In the genomic region with DNA sequence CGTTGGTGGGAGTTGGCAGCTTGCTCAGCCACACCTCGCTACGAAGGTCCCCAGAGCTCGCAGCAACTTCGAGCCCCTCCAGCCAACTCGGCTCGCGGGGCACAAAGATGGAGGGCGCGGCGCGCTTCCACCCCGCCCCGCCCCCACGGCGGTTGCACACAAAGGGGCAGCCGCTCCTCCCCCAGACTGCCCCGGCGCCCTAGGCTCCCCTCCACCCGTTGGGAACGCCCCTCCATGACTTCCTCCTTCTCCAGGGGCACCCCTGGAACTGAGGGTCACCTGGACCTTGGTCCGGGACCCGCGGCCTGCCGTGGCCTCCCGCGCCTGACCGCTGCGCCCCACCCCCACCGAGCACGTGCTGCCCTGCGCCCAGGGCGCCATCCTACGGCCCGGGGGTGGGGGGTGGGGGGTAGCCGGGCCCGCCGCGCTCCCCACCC, we compare ENCODE assay signal across 8 mouse cellular contexts. TPM values are rescaled to one million over a fixed set of nuclear protein-coding genes. Genes with fewer than 3 reads are reported as not detected.
DNase-seq lines count a peak whose midpoint lies in the region; ATAC-seq lines count a peak whose summit lies in the region.

No protein-coding gene starts in this region.

- 2% methylated on average over 35 of the region's 39 CpGs for WGBS in hindbrain, embryonic 16.5 days
- under 1% methylated on average over 27 of the region's 39 CpGs for WGBS in neural tube, embryonic 11.5 days

- no peaks in the 10 kb centered on the region for H3K9me3 ChIP-seq in erythroblast, embryonic 14.5 days (ENCODE audit: control insufficient read depth, low read length)
- no peaks in the 10 kb centered on the region for H3K9me3 ChIP-seq in hindbrain, embryonic 16.5 days (ENCODE audit: control insufficient read depth, low read length)
- no peaks in the 10 kb centered on the region for H3K9me3 ChIP-seq in neural tube, embryonic 11.5 days (ENCODE audit: control insufficient read depth, low read length)

- H3K4me2 ChIP-seq in hindbrain, embryonic 16.5 days (ENCODE audit: low read length): peak overlapping the region; percentile 91
- peak overlapping the region; percentile 91 for H3K4me2 ChIP-seq in neural tube, embryonic 11.5 days (ENCODE audit: low read depth)

- peak; percentile 82 for DNase-seq in embryo, embryonic 11.5 days (ENCODE audit: low read depth, low spot score)
- DNase-seq in lung, adult 18-20 months: peak; percentile 60 to 62
- peak; percentile 87 for DNase-seq in neural tube, embryonic 11.5 days (ENCODE audit: low spot score)
- peak; percentile 90 for DNase-seq in thymus, postnatal 4 days
- DNase-seq in frontal cortex, postnatal 10 days (ENCODE audit: low spot score in 2 of 2): no peak

- H3K27ac ChIP-seq in hindbrain, embryonic 16.5 days (ENCODE audit: low read depth, low read length): no peak overlapping the region
- H3K27ac ChIP-seq in neural tube, embryonic 11.5 days (ENCODE audit: low read depth, low read length): peak overlapping the region; percentile 97

- H3K27me3 ChIP-seq in erythroblast, embryonic 14.5 days (ENCODE audit: control insufficient read depth): peaks cover 3% of the 10 kb centered on the region; the same call in 1 of the 2 replicates
- H3K27me3 ChIP-seq in hindbrain, embryonic 16.5 days (replicated peaks; ENCODE audit: control insufficient read depth, insufficient read depth, low read length): peaks cover 8% of the 10 kb centered on the region
- no peaks in the 10 kb centered on the region for H3K27me3 ChIP-seq in neural tube, embryonic 11.5 days (ENCODE audit: control insufficient read depth, insufficient read depth, low read length)

- peaks cover 64% of the 10 kb centered on the region for H3K4me1 ChIP-seq in erythroblast, embryonic 14.5 days (ENCODE audit: control insufficient read depth)
- H3K4me1 ChIP-seq in hindbrain, embryonic 16.5 days (ENCODE audit: control insufficient read depth, insufficient read depth, low read depth, low read length): peaks cover 24% of the 10 kb centered on the region
- peaks cover 30% of the 10 kb centered on the region for H3K4me1 ChIP-seq in neural tube, embryonic 11.5 days (ENCODE audit: control insufficient read depth, insufficient read depth, low read length)

- H3K36me3 ChIP-seq in erythroblast, embryonic 14.5 days (ENCODE audit: control insufficient read depth): peaks cover 5% of the 10 kb centered on the region
- no peaks in the 10 kb centered on the region for H3K36me3 ChIP-seq in hindbrain, embryonic 16.5 days (ENCODE audit: control insufficient read depth, insufficient read depth, low read length)
- H3K36me3 ChIP-seq in neural tube, embryonic 11.5 days (ENCODE audit: control insufficient read depth, insufficient read depth, low read length): no peaks in the 10 kb centered on the region

- H3K4me3 ChIP-seq in erythroblast, embryonic 14.5 days (replicated peaks): peak overlapping the region; percentile 82
- H3K4me3 ChIP-seq in hindbrain, embryonic 16.5 days (ENCODE audit: low read length): peak overlapping the region; percentile 75
- peak overlapping the region; percentile 97 for H3K4me3 ChIP-seq in neural tube, embryonic 11.5 days (ENCODE audit: low read depth, low read length)

- H3K9ac ChIP-seq in hindbrain, embryonic 16.5 days (ENCODE audit: low read depth, low read length): peak overlapping the region; percentile 53
- peak overlapping the region; percentile 93 for H3K9ac ChIP-seq in neural tube, embryonic 11.5 days (ENCODE audit: low read length)

- ATAC-seq in erythroblast, adult 5-6 weeks (replicated peaks; ENCODE audit: low FRiP score, poor library complexity, severe bottlenecking): no peak
- no peak for ATAC-seq in hindbrain, embryonic 16.5 days
- peak; percentile 24; the same call in 1 of the 2 replicates for ATAC-seq in neural tube, embryonic 11.5 days (ENCODE audit: insufficient read depth, low FRiP score, low TSS enrichment)

RNA-seq across cellular contexts. Expression of a gene that starts 1.2 kb away (rescaled TPM):
- polyA plus RNA-seq in erythroblast, embryonic 14.5 days (2012): 57.3 and 59.4 TPM in 2 replicates
- 63.4 and 75.7 TPM in 2 replicates for total RNA-seq in erythroblast, adult 5-6 weeks (2015; ENCODE audit: low replicate concordance)
- total RNA-seq in erythroblast, adult 5-6 weeks (2017; ENCODE audit: low replicate concordance): 14.4 and 29.6 TPM in 2 replicates
- 144 and 155 TPM in 2 replicates for polyA plus RNA-seq in hindbrain, embryonic 16.5 days (2015; fragmentation: Nextera tagmentation; extraction: Ambion mirVana)
- polyA plus RNA-seq in neural tube, embryonic 11.5 days (2014; fragmentation: Nextera tagmentation; extraction: Ambion mirVana): 425 and 456 TPM in 2 replicates

RNA-seq across cellular contexts. Expression of a gene that starts 10.5 kb away (rescaled TPM):
- 3.6 and 3.7 TPM in 2 replicates for polyA plus RNA-seq in erythroblast, embryonic 14.5 days (2012)
- total RNA-seq in erythroblast, adult 5-6 weeks (2015; ENCODE audit: low replicate concordance): 14.0 and 15.4 TPM in 2 replicates
- 4.5 and 5.9 TPM in 2 replicates for total RNA-seq in erythroblast, adult 5-6 weeks (2017; ENCODE audit: low replicate concordance)
- polyA plus RNA-seq in hindbrain, embryonic 16.5 days (2015; fragmentation: Nextera tagmentation; extraction: Ambion mirVana): 77.2 and 83.3 TPM in 2 replicates
- polyA plus RNA-seq in neural tube, embryonic 11.5 days (2014; fragmentation: Nextera tagmentation; extraction: Ambion mirVana): 19.3 and 24.4 TPM in 2 replicates

RNA-seq across cellular contexts. Expression of a gene that starts 33.9 kb away (rescaled TPM):
- polyA plus RNA-seq in erythroblast, embryonic 14.5 days (2012): not detected in 2 replicates
- total RNA-seq in erythroblast, adult 5-6 weeks (2015; ENCODE audit: low replicate concordance): not detected in 2 replicates
- total RNA-seq in erythroblast, adult 5-6 weeks (2017; ENCODE audit: low replicate concordance): not detected in 2 replicates
- 9.3 and 10.0 TPM in 2 replicates for polyA plus RNA-seq in hindbrain, embryonic 16.5 days (2015; fragmentation: Nextera tagmentation; extraction: Ambion mirVana)
- polyA plus RNA-seq in neural tube, embryonic 11.5 days (2014; fragmentation: Nextera tagmentation; extraction: Ambion mirVana): 1.8 and 2.5 TPM in 2 replicates

Comparison
In these comparisons a context has a peak if more than half of its experiments do, and no peak if none do; other contexts are left out.
1. DNase-seq: peak in embryo, embryonic 11.5 days (single experiment), lung, adult 18-20 months (2 of 2), neural tube, embryonic 11.5 days (single experiment) and thymus, postnatal 4 days (single experiment); none in frontal cortex, postnatal 10 days (0 of 2).
2. Peak in every context shown above with its lines, with median percentiles within 50 percentile points of each other: H3K4me3 ChIP-seq.